Comparison of ENCODE assay signal across 15 mouse cellular contexts in genomic region chr3:104579186-104579585, GRCm38 (mm10).
"Had no signal": no experiment of that assay in that cellular context is flagged by ENCODE, and none has a peak within 500 bp of the region (broad histone marks: within the 10 kb centered on the region; RNA-seq: fewer than 3 reads in every experiment).

No protein-coding gene starts in this region.

- H3K36me3 ChIP-seq: neural tube, embryonic 12.5 days; neural tube, embryonic 13.5 days; neural tube, embryonic 15.5 days; stomach, embryonic 15.5 days had no signal

- DNase-seq: right cerebral cortex, adult 18-20 months; right cerebral cortex, postnatal 14 days; right cerebral cortex, postnatal 25 days; right cerebral cortex, postnatal 4 days; spleen, adult 18-20 months; thymus, adult 18-20 months; thymus, adult 2 months; thymus, postnatal 14 days; thymus, postnatal 25 days; thymus, postnatal 4 days had no signal

- H3K9me3 ChIP-seq: neural tube, embryonic 12.5 days; neural tube, embryonic 13.5 days; neural tube, embryonic 15.5 days; stomach, embryonic 15.5 days had no signal

- H3K4me2 ChIP-seq: neural tube, embryonic 12.5 days; neural tube, embryonic 13.5 days; neural tube, embryonic 15.5 days; stomach, embryonic 15.5 days had no signal

- H3K27me3 ChIP-seq: neural tube, embryonic 12.5 days; neural tube, embryonic 13.5 days; neural tube, embryonic 15.5 days; stomach, embryonic 15.5 days had no signal

- H3K4me3 ChIP-seq: neural tube, embryonic 12.5 days; neural tube, embryonic 13.5 days; neural tube, embryonic 15.5 days; stomach, embryonic 15.5 days had no signal

- H3K9ac ChIP-seq: neural tube, embryonic 12.5 days; neural tube, embryonic 13.5 days; neural tube, embryonic 15.5 days; stomach, embryonic 15.5 days had no signal

- H3K27ac ChIP-seq: neural tube, embryonic 12.5 days; neural tube, embryonic 13.5 days; neural tube, embryonic 15.5 days; stomach, embryonic 15.5 days; stomach, postnatal 0 days had no signal

- H3K4me1 ChIP-seq: neural tube, embryonic 12.5 days; neural tube, embryonic 13.5 days; neural tube, embryonic 15.5 days; stomach, embryonic 15.5 days had no signal
